9 mouse cellular contexts compared by ENCODE assay signal in genomic region chr4:126554462-126554861, GRCm38 (mm10). TPM values are rescaled to one million over a fixed set of nuclear protein-coding genes. Genes with fewer than 3 reads are reported as not detected.
DNase-seq lines count a peak whose midpoint lies in the region; ATAC-seq and TF ChIP-seq lines count a peak whose summit lies in the region.
"Had no signal": no experiment of that assay in that cellular context is flagged by ENCODE, and none has a peak within 500 bp of the region (broad histone marks: within the 10 kb centered on the region; RNA-seq: fewer than 3 reads in every experiment).

No protein-coding gene starts in this region.

- no peak overlapping the region for H3K9ac ChIP-seq in hindbrain, postnatal 0 days (replicated peaks; ENCODE audit: low read length)
- H3K9ac ChIP-seq in hindbrain, embryonic 16.5 days (ENCODE audit: low read depth, low read length) = no peak overlapping the region
- H3K9ac ChIP-seq: limb, embryonic 12.5 days had no signal

- WGBS in hindbrain, postnatal 0 days = 31% methylated on average over 3 of the region's 3 CpGs
- WGBS in hindbrain, embryonic 16.5 days = 32% methylated on average over 3 of the region's 3 CpGs

- H3K27ac ChIP-seq in hindbrain, postnatal 0 days = no peak overlapping the region
- H3K27ac ChIP-seq in hindbrain, embryonic 16.5 days (ENCODE audit: low read depth, low read length) = no peak overlapping the region
- H3K27ac ChIP-seq: limb, embryonic 12.5 days had no signal

- no peaks in the 10 kb centered on the region for H3K27me3 ChIP-seq in hindbrain, postnatal 0 days (ENCODE audit: insufficient read depth, low read length)
- H3K27me3 ChIP-seq in hindbrain, embryonic 16.5 days (replicated peaks; ENCODE audit: control insufficient read depth, insufficient read depth, low read length) = no peaks in the 10 kb centered on the region
- H3K27me3 ChIP-seq: limb, embryonic 12.5 days had no signal

- no peak for ATAC-seq in hindbrain, postnatal 0 days
- ATAC-seq in hindbrain, embryonic 16.5 days = no peak

- H3K36me3 ChIP-seq in hindbrain, postnatal 0 days (ENCODE audit: insufficient read depth, low read length) = no peaks in the 10 kb centered on the region
- H3K36me3 ChIP-seq in hindbrain, embryonic 16.5 days (ENCODE audit: control insufficient read depth, insufficient read depth, low read length) = no peaks in the 10 kb centered on the region

- H3K4me1 ChIP-seq in hindbrain, postnatal 0 days (ENCODE audit: insufficient read depth, low read length) = no peaks in the 10 kb centered on the region
- peaks cover 6% of the 10 kb centered on the region; the same call in 1 of the 2 replicates for H3K4me1 ChIP-seq in hindbrain, embryonic 16.5 days (ENCODE audit: control insufficient read depth, insufficient read depth, low read depth, low read length)

- H3K4me2 ChIP-seq in hindbrain, postnatal 0 days (ENCODE audit: low read depth, low read length) = no peak overlapping the region
- no peak overlapping the region for H3K4me2 ChIP-seq in hindbrain, embryonic 16.5 days (ENCODE audit: low read length)
- H3K4me2 ChIP-seq: limb, embryonic 12.5 days had no signal

- peak; percentile 74 for DNase-seq in hindbrain, postnatal 0 days (ENCODE audit: low spot score)
- DNase-seq in CD4-positive helper T cell, adult 2 months (ENCODE audit: low read depth, low spot score) = peak; percentile 76
- DNase-seq in ZHBTc4 (ENCODE audit: low read depth, low spot score) = peak; percentile 69
- peak; percentile 89 for DNase-seq in induced T-regulatory cell, adult 2 months (ENCODE audit: low read depth)
- no peak for DNase-seq in urinary bladder, adult 18-20 months (ENCODE audit: low spot score in 2 of 2)
- DNase-seq in spleen, postnatal 14 days (ENCODE audit: low spot score in 2 of 2) = no peak
- no peak for DNase-seq in testis, postnatal 10 days (ENCODE audit: low spot score)

- H3K9me3 ChIP-seq in hindbrain, postnatal 0 days (ENCODE audit: low read length) = no peaks in the 10 kb centered on the region
- no peaks in the 10 kb centered on the region for H3K9me3 ChIP-seq in hindbrain, embryonic 16.5 days (ENCODE audit: control insufficient read depth, low read length)
- H3K9me3 ChIP-seq: limb, embryonic 12.5 days had no signal

- peak; percentile 70 for TF ChIP-seq CTCF in hindbrain, postnatal 0 days (IDR thresholded peaks at IDR 0.05; ENCODE audit: low read depth)

- H3K4me3 ChIP-seq in hindbrain, postnatal 0 days (ENCODE audit: low read length) = no peak overlapping the region
- H3K4me3 ChIP-seq in hindbrain, embryonic 16.5 days (ENCODE audit: low read length) = no peak overlapping the region
- H3K4me3 ChIP-seq: limb, embryonic 12.5 days had no signal

RNA-seq across cellular contexts. Expression of gene Clspn, which starts 2.3 kb away (rescaled TPM):
- 2.0 and 6.3 TPM in 2 replicates for total RNA-seq in hindbrain, postnatal 0 days (2014; rRNA removed)
- polyA plus RNA-seq in hindbrain, postnatal 0 days (2015; fragmentation: Nextera tagmentation; extraction: Ambion mirVana) = 5.9 and 8.7 TPM in 2 replicates
- polyA plus RNA-seq in hindbrain, embryonic 16.5 days (2015; fragmentation: Nextera tagmentation; extraction: Ambion mirVana) = 7.9 TPM in 2 replicates

RNA-seq across cellular contexts. Expression of gene Ago4, which starts 21.2 kb away (rescaled TPM):
- 6.7 and 9.7 TPM in 2 replicates for total RNA-seq in hindbrain, postnatal 0 days (2014; rRNA removed)
- polyA plus RNA-seq in hindbrain, postnatal 0 days (2015; fragmentation: Nextera tagmentation; extraction: Ambion mirVana) = 3.4 TPM in 2 replicates
- polyA plus RNA-seq in hindbrain, embryonic 16.5 days (2015; fragmentation: Nextera tagmentation; extraction: Ambion mirVana) = 6.0 and 6.7 TPM in 2 replicates

RNA-seq across cellular contexts. Expression of gene 5730409E04Rik, which starts 55.2 kb away (rescaled TPM):
- 74.9 and 93.8 TPM in 2 replicates for total RNA-seq in hindbrain, postnatal 0 days (2014; rRNA removed)
- polyA plus RNA-seq in hindbrain, postnatal 0 days (2015; fragmentation: Nextera tagmentation; extraction: Ambion mirVana) = 28.7 and 30.2 TPM in 2 replicates
- 14.0 and 22.1 TPM in 2 replicates for polyA plus RNA-seq in hindbrain, embryonic 16.5 days (2015; fragmentation: Nextera tagmentation; extraction: Ambion mirVana)

Comparison
In these comparisons a context has a peak if more than half of its experiments do, and no peak if none do; other contexts are left out.
1. DNase-seq: peak in hindbrain, postnatal 0 days (single experiment), CD4-positive helper T cell, adult 2 months (single experiment), ZHBTc4 (single experiment) and induced T-regulatory cell, adult 2 months (single experiment); none in urinary bladder, adult 18-20 months (0 of 2), spleen, postnatal 14 days (0 of 2) and testis, postnatal 10 days (single experiment).